Mouse (Mus musculus): ENCODE results near the gene Rbl2. TPM values are rescaled to one million over a fixed set of nuclear protein-coding genes. Genes with fewer than 3 reads are reported as not detected.

Rbl2 gene
- total RNA-seq, 2 experiments from 2014 or later, result 20.0 to 20.7 TPM

DNA sequence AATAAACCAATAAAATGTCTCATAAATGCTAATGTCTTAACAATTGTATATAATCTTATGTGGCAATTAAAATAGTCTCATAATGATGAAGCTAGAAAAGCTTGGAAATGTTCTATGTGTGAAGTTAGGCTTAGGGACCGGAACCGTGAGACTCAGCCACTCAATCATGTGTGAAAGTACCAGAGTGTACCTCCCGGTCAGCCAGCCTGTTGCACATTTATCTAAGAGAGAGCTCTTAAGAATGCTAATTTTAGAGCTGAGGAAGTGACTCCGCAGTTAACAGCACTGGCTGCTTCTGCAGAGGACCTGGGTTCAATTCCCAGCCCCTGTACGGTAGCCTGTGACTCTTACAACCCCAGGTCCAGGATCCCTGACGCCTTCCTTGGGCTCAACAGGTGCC, 28.2 kb downstream of the Rbl2 start:
- DNase-seq, result no peak
- intact Hi-C loops (cut with DNase I), result no loop called here

DNA sequence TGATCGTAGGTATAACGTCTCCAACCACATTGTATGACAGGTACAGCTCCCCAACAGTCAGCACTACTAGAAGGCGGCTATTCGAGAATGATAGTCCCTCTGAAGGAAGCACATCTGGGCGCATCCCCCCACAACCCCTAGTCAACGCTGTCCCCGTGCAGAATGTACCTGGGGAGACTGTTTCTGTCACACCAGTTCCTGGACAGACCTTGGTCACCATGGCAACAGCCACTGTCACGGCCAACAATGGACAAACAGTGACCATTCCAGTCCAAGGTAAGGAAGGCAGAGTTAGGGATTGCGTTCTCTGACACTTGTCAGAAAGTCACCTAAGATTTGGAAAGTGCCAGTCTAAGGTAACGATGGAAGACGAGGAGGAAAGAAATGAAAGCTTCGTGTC, 36.4 kb downstream of the Rbl2 start:
- DNase-seq, result no peak
- intact Hi-C loops (cut with DNase I), result no loop called here

DNA sequence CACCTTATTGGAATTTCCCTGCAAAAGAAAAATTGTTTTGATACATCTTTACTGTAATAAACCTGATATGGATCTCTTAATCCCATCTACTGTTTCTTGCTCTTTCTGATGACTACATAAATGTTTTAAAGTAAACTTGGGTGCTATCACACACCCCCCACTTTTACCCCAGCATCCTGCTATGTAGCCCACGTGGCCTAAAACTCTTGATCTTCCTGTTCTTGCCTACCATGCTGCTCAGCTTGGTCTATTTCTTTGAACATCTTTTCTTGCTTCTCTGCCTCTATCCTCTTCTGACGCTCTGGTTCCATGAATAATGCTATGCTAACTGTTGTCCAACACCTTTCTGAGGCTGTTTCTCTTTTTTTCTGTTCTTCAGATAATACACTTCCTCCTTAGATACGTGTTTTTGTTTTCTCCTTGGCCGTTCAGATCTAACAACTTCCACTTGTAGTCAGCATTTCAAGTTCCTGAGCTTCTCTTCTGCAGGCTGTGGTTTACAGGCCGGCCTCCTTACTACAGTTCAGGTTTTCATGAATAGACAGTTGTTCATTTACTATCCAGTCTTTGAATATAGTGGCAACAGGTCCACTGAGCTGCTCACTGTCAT, 42.1 kb downstream of the Rbl2 start:
- intact Hi-C loops (cut with DNase I), result no loop called here

DNA sequence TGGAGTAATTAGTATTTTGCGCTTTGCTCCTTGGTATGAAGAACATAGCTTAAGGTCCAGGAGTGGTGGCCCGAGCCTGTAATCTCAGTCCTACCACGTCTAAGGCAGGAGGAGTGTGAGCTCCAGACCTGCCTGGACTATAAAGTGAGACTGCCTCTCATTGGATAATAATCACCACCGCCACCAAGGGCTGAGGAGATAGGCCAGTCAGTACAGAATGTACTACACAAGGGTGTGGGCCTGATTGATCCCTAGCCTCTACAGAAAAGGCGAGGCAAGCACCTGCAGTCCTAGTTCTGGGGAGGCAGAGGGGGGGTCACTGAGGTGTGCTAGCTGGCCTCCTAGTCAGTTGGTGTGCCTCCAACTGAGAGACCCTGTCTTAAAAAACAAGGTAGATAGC, 44.6 kb downstream of the Rbl2 start:
- intact Hi-C loops (cut with DNase I), result no loop called here
- no peak for DNase-seq

More for the DNA sequence above, 42.1 kb downstream of the Rbl2 start:
- DNase-seq, result no peak

DNA sequence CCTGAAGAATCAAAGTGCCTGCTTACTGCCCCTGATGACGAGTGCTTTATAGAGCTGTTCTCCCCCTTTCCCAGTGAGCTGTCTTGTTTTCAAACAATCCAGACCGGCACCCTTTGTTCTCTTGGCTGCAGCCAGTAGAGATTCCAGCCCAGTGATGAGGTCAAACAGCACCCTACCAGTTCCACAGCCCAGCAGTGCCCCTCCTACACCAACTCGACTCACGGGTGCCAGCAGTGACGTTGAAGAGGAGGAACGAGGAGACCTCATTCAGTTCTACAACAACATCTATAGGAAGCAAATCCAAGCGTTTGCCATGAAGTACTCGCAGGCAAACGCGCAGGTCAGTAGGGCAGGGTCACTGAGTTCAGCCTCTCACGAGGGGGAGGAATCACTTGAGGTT, 45.1 kb downstream of the Rbl2 start:
- DNase-seq, result no peak
- intact Hi-C loops (cut with DNase I), result no loop called here

DNA sequence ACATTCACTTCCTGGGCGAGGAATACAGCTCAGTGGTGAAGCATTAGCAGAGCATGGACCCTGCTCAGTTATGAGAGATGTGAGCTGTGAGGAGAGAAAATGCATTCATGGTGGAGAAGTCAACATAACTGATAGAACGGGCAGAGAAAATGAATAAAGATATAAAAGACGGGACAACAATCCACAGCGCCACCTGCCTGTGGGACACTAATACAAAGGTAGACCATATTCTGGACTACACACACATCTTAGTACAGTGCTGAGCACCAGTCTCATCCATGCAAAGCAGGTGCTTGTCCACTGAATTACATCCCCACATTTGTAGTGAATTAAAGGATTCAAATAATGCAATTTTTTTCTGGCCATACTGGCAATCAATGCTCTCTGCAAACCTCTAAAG, 47.7 kb downstream of the Rbl2 start:
- intact Hi-C loops (cut with DNase I), result no loop called here

DNA sequence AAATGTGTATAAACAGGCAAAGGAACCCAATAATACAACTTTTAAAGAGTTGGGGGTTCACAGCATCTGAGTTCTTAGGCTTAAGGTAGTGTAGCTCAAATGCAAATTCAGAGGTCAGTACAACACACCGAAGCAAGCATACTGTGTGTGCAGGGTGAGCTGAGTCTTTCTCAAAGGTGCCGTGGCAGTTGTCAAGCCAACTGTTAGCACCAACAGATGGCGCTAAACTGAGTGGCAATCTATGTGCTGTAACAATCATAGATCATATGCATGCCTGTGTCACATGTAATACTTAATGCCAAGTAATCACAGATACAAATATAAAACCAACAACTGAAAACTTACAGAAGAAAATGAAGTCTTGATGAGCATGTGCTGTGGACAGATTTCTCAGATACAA, 48.3 kb downstream of the Rbl2 start:
- intact Hi-C loops (cut with DNase I), result loop anchor here (2.0 kb wide), 1 partner anchor 29 kb away; no protein-coding TSS in a partner anchor
- no peak for DNase-seq

More for the DNA sequence above, 47.7 kb downstream of the Rbl2 start:
- DNase-seq, result no peak

DNA sequence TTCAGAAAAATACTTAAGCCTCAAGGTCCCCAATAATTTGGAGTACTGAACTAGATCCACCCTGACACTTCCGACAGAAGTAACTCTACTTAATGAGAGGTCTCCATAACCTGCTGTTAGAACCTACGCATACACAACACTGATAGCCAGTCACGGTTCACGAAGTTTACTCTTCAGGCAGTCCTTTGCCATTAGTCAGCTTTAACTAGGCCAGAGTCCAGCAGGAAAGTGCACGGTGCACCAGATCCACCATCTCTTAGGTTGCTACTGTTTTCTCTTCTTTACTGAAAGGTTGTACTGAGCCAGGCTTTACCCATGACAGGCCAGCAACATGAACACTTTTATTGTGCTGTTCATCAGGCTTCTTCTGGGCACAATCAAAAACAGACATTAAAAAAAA, 54.5 kb downstream of the Rbl2 start:
- DNase-seq, result no peak
- intact Hi-C loops (cut with DNase I), result no loop called here

DNA sequence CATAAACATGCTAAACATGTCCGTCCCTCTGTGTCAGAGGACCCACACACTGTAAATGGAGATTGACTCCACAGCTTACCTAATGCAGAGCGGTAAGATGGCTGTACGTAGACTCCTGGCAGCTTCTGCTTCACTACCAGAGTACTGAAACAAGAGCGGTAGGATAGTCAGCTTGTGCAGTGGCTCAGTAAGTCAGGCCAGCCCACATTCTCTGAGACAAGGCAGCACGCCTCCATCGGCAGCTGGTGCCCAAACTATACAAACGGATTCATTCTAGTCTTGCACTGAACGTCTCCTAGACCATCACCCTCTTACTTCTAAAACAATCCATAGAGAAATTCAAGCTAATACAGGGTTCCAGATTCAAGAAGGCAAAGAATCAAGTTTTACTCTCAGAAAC, 56.9 kb downstream of the Rbl2 start:
- intact Hi-C loops (cut with DNase I), result no loop called here

DNA sequence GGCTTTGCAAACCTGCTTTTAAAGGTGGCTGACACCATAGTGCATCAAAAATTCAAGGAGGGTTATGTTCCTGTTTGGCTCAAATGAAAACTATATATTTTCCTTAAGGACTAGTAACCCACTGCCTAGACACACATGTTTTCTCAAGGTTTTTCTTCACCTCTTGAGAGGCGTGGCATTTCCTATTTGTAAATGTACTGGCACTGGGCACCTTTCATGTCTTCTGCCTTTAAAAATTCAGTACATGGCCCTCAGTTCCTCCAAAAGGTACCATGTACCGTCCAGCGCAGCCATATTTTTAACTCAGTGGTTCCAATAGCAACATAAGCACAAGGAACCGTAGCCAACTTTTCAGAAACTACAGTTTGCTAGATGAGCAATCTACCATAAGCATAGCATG, 62.9 kb downstream of the Rbl2 start:
- no peak for DNase-seq
- intact Hi-C loops (cut with DNase I), result loop anchor here (5.0 kb wide), 1 partner anchor 60 kb away; the partner anchor contains the start of gene Rbl2

More for the DNA sequence above, 56.9 kb downstream of the Rbl2 start:
- no peak for DNase-seq

DNA sequence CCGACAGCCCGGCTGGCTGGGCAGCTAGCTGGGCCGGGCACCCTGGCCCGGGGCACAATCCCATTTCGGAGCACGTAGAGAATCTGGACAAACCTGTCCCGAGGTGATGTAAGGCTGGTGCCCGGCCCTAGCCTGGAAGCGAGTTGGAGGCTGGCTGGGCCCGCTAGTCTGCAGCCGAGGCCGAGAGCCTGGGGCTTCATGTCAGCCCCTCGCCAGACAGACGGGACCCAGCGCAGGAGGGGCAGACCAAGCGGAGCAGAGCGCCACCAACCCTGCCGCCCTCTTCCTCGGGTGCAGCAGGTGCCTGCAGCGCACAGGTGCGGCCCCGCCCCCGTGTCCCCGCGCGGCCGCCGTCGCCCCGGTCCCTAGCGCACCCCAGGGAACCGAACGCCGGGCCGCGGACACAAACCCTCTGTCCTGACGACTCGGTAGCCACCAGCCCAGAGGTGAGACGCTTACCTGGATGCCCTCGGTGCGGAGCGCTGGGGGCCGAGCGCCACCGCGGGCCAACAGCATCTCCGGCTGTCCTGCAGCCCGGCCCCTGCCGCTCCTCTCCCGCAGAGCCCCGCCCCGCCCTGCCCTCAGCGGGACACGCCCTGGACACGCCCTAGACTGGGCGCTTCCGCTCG, 63.7 kb downstream of the Rbl2 start:
- no peak for DNase-seq
- intact Hi-C loops (cut with DNase I), result loop anchor here (5.0 kb wide), 1 partner anchor 61 kb away; the partner anchor contains the start of gene Rbl2

DNA sequence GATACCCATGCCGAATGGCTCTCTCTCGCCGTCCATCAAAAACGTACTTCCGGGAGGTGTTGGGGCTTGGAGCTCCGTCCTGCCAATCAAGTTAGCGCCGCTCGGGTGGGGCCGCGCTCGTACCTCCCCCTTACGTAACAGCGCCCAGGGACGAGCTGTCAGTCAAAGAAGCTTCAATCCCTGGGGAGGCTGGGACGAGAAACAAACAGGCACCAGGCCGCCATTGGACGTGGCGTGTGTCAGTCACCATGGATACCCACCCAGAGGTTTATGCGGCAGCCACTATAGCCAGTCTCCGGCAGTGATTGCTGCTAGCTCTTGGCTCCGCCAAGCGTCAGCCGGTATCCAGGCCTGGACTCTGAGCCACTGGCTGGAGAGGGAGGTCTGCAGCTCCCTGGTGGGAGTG, 64.2 kb downstream of the Rbl2 start:
- intact Hi-C loops (cut with DNase I), result loop anchor here (5.0 kb wide), 1 partner anchor 62 kb away; the partner anchor contains the start of gene Rbl2
- peak; percentile 99 to 100 for DNase-seq

DNA sequence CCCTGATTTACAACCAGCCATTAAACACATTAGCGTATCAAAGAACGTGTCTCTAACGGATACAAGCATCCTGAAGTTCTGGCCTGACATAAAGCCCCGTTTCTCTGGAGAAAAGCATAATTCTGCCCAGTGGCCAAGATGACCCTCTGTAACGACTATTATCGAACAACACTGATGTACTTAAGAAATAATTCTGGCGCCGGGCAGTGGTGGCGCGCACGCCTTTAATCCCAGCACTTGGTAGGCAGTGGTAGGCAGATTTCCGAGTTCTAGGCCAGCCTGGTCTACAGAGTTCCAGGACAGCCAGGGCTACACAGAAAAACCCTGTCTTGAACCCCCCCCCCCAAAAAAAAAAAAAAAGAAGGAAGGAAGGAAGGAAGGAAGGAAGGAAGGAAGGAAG, 64.8 kb downstream of the Rbl2 start:
- DNase-seq, result peak in 1 of 2 experiments; percentile 20
- intact Hi-C loops (cut with DNase I), result loop anchor here (5.0 kb wide), 1 partner anchor 62 kb away; the partner anchor contains the start of gene Rbl2

DNA sequence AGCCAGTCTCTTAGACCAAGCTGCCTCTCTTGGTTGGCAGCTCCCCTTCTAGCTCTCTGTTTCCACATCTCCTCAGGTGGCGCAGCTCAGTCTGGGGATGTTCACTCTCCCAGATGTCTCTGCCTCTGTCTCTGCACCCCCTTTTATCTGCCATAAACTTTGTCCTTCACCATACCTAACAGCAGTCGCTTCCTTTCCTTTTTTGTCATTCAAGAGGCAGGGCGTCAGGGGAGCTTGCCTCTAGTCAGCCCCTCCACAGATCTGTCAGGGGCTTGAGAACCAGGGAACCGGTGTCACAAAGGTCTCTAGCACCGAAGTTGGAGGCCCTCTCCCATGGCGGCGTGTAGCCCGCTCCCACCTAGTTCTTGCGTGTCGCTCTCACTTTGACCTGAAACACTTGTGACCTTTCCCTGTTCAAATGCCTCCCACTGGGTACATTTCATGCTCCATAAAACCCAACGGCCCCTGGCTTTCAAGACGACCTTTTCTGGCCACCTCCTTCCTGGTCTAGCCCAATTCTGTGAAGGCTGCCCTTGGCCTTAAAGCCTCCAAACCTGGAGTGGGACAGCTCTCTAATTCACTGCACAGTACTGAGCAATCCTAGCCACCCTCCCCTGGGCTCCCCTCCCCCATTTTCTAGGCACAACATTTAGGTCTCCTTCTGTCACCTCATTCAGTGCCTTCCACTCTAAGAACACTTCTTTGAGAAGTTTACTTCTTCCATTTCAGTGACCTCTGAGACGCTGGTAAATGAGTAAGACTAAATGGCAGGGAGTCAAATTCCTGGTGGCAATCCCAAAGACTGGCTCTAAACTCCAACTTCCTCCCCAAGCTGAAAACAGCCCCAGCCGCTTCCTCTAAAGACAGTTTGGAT, 65.7 kb downstream of the Rbl2 start:
- intact Hi-C loops (cut with DNase I), result no loop called here
- no peak for DNase-seq

DNA sequence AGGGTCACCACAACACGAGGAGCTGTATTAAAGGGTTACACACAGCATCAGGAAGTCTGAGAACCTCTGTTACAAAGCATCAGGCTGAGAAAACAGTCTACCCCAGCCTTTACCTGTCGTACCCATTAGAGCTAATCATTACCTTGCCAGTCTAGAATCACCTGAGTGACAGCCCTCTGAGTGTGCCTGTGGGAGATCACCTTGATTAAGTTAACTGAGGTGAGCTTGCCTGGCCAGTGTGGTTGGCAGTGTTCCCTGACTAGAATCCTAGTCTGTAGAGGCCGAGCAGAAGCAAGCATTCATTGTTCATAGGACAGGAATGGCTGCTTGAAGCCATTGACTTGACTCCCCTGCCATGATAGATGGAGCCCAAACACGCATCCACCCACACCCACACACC, 71.0 kb downstream of the Rbl2 start:
- intact Hi-C loops (cut with DNase I), result no loop called here
- DNase-seq, result no peak

DNA sequence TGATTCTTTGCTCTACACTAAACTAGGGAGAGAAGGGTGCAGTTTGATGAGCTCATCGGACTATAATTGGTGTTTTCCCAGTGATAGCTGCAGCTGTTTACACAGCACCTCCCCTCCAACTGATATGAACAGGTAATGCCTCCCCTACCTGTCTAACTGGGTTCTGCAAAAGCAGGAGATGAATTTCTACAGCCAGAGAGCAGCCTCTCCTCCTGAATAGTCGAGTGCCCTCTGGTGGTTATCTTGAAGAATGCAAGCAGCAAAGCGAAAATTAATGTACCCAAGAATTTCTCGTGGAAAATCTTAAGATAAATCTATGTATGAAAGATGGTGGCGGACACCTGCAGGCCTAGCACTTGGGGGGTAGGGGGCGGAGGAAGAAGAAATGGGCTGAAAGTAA, 77.9 kb downstream of the Rbl2 start:
- intact Hi-C loops (cut with DNase I), result loop anchor here (2.0 kb wide), 1 partner anchor 29 kb away; no protein-coding TSS in a partner anchor
- DNase-seq, result peak; percentile 46 to 69

DNA sequence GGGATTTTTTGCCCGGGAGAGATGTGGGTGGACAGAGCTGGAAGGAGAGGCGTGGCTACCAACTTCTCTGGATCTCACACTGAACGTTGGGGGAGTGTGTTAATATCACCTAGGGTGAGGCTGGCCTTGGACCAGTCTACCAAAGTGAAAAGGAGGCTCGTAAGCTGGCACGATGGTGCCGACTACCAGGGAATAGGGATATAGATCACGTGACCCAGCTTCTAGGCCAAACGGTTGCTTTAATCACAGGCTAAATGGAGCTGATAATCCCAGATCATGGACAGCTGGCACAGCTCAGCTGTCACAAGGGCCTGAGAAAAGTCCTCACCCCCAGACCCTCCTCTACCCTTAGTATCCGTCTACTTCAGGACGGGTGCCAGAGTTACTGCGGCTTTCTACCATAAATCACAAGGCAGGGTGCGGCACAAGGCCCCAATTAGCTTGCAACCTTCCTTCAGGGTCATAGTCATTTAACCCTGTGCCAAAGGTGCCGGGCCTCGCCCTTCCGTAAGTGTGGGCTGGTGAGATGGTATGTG, 78.9 kb downstream of the Rbl2 start:
- peak in 1 of 2 experiments; percentile 18 for DNase-seq
- intact Hi-C loops (cut with DNase I), result no loop called here

DNA sequence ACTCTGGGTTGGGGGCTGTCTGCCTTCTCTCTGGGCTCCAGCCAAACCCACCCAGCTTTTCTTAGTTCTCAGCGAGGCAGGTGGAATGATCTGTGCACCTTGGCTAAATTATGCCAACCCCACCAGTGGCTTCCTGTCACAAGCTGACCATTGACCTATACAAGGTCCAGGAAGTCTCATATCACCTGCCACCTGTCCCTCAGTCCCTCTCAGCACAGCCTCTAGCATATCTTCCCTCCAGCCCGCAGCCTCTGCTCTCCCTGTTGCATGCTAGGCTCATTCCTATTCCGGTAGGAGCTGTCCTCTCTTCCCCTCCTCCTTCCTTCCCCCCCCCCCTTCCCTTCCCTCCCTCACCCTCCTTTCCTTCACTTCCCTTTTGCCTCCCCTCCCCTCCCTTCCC, 79.4 kb downstream of the Rbl2 start:
- intact Hi-C loops (cut with DNase I), result no loop called here
- DNase-seq, result no peak

DNA sequence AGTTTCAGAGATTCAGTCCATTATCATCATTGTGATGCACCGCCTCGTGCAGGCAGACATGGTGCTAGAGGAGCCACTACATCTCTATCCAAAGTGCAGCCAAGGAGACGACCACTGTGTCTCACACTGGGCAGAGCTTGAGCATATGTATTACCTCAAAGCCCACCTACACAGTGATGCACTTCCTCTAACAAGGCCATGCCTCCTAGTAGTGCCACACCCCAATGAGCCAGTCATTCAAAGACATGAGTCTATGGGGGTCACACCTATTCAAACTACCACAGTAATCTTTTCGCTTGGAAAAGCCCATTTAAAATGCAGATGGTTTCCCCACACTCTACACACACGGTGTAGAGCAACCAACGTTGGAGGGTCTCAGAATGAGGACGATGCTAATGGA, 81.7 kb downstream of the Rbl2 start:
- DNase-seq, result no peak

DNA sequence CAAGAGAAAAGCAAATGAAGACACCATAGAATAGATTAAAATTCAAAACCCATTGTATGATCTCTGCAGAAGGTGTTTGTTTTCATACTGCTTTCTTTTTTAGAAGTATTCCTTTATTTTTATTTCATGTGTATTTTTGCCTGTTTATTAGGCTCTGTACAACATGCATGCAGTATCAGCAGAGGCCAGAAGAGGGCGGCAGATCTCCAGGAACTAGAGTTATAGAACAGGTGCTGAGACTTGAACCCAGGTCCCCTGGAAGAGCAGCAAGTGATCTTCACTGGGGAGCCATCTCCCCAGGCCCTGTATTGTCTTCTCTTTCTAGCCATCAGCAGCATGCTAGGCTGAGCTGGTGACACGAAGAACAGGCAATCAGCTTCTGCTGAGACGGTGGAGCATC, 84.0 kb downstream of the Rbl2 start:
- DNase-seq, result no peak
- intact Hi-C loops (cut with DNase I), result no loop called here

More for the DNA sequence above, 81.7 kb downstream of the Rbl2 start:
- intact Hi-C loops (cut with DNase I), result no loop called here

DNA sequence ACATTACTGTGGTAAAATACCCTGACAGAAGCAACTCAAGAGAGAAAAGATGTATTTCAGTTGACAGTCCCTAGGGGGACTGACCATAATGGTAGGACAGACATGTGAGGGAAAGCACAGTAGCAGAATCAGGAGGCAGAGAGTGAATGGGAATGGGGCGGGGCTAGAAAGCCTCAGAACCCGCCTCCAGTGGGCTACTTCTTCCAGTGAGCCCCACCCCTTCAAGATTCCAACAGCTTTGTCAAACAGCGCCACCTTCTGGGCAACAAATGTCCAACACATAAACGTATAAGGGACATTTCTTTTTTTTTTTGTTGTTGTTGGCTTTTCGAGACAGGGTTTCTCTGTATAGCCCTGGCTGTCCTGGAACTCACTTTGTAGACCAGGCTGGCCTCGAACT, 84.7 kb downstream of the Rbl2 start:
- DNase-seq, result peak in 1 of 2 experiments; percentile 23
- intact Hi-C loops (cut with DNase I), result no loop called here
